Mouse (Mus musculus) intestine, postnatal 0 days (tissue): ENCODE results near the gene Prkar1b. TPM values are rescaled to one million over a fixed set of nuclear protein-coding genes. Genes with fewer than 3 reads are reported as not detected.

Source experiments
- ATAC-seq: fragments of 200-750 bp; cut with Nextera tagmentation; 2 replicates; pipeline ENCODE4 v1.8.0; 2017; ENCODE audit warnings: mild to moderate bottlenecking, moderate TSS enrichment, moderate library complexity
- H3K27ac ChIP-seq: fragments of 300-500 bp; sonication (generic); 2 replicates; pipeline ENCODE4 v1.5.1; 2014; ENCODE audit warnings: mild to moderate bottlenecking, low read depth, low read length, moderate library complexity
- H3K27me3 ChIP-seq: fragments of 300-500 bp; sonication (generic); replicated peaks from 2 replicates; pipeline ENCODE4 v1.6.1; 2014; ENCODE audit warnings: low read length, mixed read lengths; ENCODE audit not compliant: control insufficient read depth, insufficient read depth
- H3K36me3 ChIP-seq: fragments of 300-500 bp; sonication (generic); 2 replicates; pipeline ENCODE4 v1.6.1; 2014; ENCODE audit warnings: mild to moderate bottlenecking, moderate library complexity; ENCODE audit not compliant: control insufficient read depth, insufficient read depth
- H3K4me1 ChIP-seq: fragments of 300-500 bp; sonication (generic); replicated peaks from 2 replicates; pipeline ENCODE4 v1.6.1; 2014; ENCODE audit warnings: antibody characterized with exemption, low read length, mixed read lengths; ENCODE audit not compliant: control insufficient read depth, insufficient read depth
- H3K4me2 ChIP-seq: fragments of 300-500 bp; sonication (generic); replicated peaks from 2 replicates; pipeline ENCODE4 v1.6.1; 2014; ENCODE audit warnings: low read depth, mild to moderate bottlenecking, moderate library complexity
- H3K4me3 ChIP-seq: fragments of 300-500 bp; sonication (generic); 2 replicates; pipeline ENCODE4 v1.5.1; 2014; ENCODE audit warnings: low read depth, low read length
- H3K9ac ChIP-seq: fragments of 300-500 bp; sonication (generic); 2 replicates; pipeline ENCODE4 v1.6.1; 2014; ENCODE audit warnings: mild to moderate bottlenecking, low read depth, low read length
- H3K9me3 ChIP-seq: fragments of 300-500 bp; sonication (generic); 2 replicates; pipeline ENCODE4 v1.6.1; 2016; ENCODE audit warnings: mixed run types; ENCODE audit not compliant: control insufficient read depth
- CTCF ChIP-seq: sonication (generic); IDR thresholded peaks from 2 replicates; pipeline ENCODE4 v1.5.1; 2016; ENCODE audit warnings: low read depth, mild to moderate bottlenecking, control low read depth, antibody characterized with exemption, moderate library complexity
- WGBS: fragments of 180-500 bp; shearing (Covaris S2); extraction: QIAGEN DNeasy Blood & Tissue Kit; methylation state at CpG from one replicate; pipeline ENCODE4 v1.1.7; 2014; 5-methylcytosine and 5-hydroxymethylcytosine counted together
- polyA plus RNA-seq: library from polyadenylated mRNA; unstranded; fragments of >200 nt; fragmentation: Nextera tagmentation; extraction: Ambion mirVana; gene quantifications from 2 replicates; pipeline ENCODE4 v1.2.1, GENCODE M21; 2015

Gene Prkar1b
- polyA plus RNA-seq, 1 experiment from 2014 or later = 10.0 TPM

DNA sequence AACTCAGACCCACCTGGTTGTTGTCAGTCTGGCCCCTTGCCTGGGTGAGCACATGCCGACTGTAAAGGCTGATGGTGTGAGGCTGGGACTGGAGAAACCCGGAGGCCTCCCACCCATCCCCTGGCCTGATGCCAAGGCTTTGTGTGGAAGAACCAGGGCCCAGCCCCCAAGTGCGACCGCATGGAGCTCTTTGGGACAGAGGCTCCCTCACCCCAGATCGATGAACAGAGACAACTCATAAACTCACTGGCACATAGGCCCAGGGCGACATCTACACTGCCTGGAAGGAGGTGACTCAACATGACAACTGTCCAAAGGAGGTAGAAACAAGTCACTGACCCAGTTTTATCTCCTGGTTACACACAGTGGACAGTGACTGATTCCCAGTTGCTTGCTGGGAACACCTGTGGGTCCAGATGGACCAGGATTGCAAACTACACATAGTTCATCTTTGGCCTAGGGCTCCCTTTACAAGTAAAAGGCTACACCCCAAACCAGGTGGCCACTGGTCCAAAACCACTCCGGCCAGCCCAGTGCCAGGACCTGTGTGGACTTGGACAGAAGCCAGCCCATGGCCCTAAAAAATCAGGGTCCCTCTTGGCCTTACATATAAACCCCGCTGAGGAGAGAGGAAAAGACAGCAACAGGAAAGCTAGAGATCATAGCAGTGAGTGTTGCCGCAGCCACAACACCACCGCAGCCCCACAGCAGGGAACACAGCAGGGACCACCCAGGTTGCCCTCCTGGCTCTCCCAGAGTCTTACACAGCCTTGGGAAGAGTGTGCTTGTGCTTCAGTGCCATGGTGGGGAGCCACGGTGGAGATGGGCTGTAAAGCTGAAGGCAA, 72.3 kb downstream of the Prkar1b start:
- Histone ChIP-seq H3K4me1 (0 out of 2 replicates have a peak, but pooled peaks cover 3% of the 10 kb centered on the region), H3K4me2 (no peak overlapping the region), H3K36me3 (no peaks in the 10 kb centered on the region), H3K27ac (no peak overlapping the region), H3K9ac (no peak overlapping the region), H3K27me3 (no peaks in the 10 kb centered on the region), H3K4me3 (no peak overlapping the region), H3K9me3 (no peaks in the 10 kb centered on the region)
- no peak for TF ChIP-seq CTCF
- no peak for ATAC-seq
- WGBS = 39% methylated on average over 11 of the region's 11 CpGs

DNA sequence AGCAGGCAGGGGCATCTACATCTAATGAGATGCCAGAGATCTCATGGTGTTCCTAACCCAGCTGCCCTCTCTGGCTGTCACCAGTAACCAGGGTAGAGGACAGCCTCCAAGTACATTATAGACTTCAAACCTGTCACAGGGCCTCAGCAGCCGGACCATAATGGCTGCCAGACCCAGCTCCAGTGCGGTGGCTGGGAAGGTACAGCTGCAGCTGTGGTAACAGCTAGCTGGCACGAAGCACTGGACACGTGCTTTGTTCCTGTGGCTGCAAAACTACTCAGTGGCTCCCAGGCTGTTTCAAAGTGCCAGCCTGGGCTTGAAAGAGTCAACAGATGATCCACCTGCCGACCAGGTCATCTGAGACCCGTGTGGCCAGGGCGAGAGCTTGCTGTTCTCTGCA, 73.4 kb downstream of the Prkar1b start:
- WGBS = 77% methylated on average over 7 of the region's 7 CpGs
- no peak for ATAC-seq
- Histone ChIP-seq H3K27ac (no peak overlapping the region), H3K36me3 (no peaks in the 10 kb centered on the region), H3K4me2 (no peak overlapping the region), H3K27me3 (no peaks in the 10 kb centered on the region), H3K9ac (no peak overlapping the region), H3K9me3 (no peaks in the 10 kb centered on the region), H3K4me1 (0 out of 2 replicates have a peak, but pooled peaks cover 3% of the 10 kb centered on the region), H3K4me3 (no peak overlapping the region)
- no peak for TF ChIP-seq CTCF

DNA sequence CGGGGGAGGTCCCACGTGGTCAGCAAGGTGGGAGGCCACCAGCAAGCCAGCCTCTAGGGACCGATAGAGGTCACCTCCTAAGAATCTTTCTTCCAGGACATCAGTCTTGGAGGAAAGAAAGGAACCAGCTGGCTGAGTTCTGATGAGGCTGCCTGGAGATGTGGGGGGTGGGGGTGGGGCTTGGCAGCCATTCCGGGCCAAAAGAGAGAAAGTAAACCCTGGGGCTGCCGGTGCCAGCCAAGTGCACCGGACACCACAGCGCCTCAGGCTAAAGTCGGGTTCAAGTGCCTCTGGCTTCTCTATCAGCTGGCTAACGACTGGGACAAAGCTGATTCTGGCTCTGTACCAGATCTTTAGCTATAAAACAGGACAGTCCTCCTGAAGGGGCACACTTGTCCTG, 74.0 kb downstream of the Prkar1b start:
- no peaks in the 10 kb centered on the region for H3K27me3 ChIP-seq
- H3K4me3 ChIP-seq = no peak overlapping the region
- 37% methylated on average over 9 of the region's 9 CpGs for WGBS
- 0 out of 2 replicates have a peak, but pooled peaks cover 3% of the 10 kb centered on the region for H3K4me1 ChIP-seq
- no peak for ATAC-seq
- H3K9ac ChIP-seq = no peak overlapping the region
- H3K27ac ChIP-seq = no peak overlapping the region
- no peaks in the 10 kb centered on the region for H3K9me3 ChIP-seq
- TF ChIP-seq CTCF = no peak
- no peak overlapping the region for H3K4me2 ChIP-seq
- no peaks in the 10 kb centered on the region for H3K36me3 ChIP-seq

DNA sequence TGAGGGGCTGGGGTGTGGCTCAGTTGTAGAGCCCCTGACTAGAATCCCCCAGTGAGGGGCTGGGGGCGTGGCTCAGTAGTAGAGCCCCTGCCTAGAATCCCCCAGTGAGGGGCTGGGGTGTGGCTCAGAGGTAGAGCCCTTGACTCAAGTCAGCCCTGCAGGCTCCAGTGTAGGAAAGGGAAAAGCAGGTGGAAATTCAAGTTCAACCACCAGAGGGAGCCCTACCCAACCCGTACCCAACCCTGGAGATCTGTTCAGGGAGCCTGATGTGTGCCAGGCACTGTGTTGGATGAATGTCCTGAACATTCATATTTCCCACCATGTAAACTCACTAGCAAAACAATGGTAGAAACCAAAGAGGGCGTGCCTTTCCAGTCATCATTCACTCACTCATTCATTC, 74.7 kb downstream of the Prkar1b start:
- 50% methylated on average over 3 of the region's 3 CpGs for WGBS
- no peak for ATAC-seq
- H3K4me3 ChIP-seq = no peak overlapping the region
- TF ChIP-seq CTCF = peak; percentile 85
- H3K4me2 ChIP-seq = no peak overlapping the region
- H3K4me1 ChIP-seq = 0 out of 2 replicates have a peak, but pooled peaks cover 3% of the 10 kb centered on the region
- H3K27ac ChIP-seq = no peak overlapping the region
- H3K9me3 ChIP-seq = no peaks in the 10 kb centered on the region
- no peaks in the 10 kb centered on the region for H3K36me3 ChIP-seq
- no peaks in the 10 kb centered on the region for H3K27me3 ChIP-seq
- H3K9ac ChIP-seq = no peak overlapping the region

DNA sequence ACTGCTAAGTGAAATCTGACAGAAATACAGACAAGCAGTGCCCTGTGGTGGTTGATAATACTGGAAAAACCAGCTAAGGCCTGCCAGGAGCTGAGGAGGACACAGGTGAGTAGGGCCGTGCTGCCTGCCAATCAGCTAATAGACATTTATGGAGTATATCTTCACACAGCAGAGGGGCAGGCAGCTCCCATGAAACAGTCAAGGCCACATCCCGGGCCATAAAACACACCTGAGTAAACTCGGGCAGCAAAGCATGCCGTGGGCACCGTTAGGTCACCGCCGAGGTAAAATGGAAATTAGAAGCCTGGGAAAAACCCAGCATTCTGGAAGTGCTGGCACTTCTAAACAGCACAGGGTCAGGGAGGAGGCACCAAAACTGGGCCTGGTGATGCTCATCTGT, 75.8 kb downstream of the Prkar1b start:
- Histone ChIP-seq H3K4me2 (no peak overlapping the region), H3K9me3 (no peaks in the 10 kb centered on the region), H3K27me3 (no peaks in the 10 kb centered on the region), H3K27ac (no peak overlapping the region), H3K4me1 (0 out of 2 replicates have a peak, but pooled peaks cover 3% of the 10 kb centered on the region), H3K4me3 (no peak overlapping the region), H3K36me3 (no peaks in the 10 kb centered on the region), H3K9ac (no peak overlapping the region)
- 46% methylated on average over 7 of the region's 7 CpGs for WGBS
- ATAC-seq = peak; percentile 87
- no peak for TF ChIP-seq CTCF

DNA sequence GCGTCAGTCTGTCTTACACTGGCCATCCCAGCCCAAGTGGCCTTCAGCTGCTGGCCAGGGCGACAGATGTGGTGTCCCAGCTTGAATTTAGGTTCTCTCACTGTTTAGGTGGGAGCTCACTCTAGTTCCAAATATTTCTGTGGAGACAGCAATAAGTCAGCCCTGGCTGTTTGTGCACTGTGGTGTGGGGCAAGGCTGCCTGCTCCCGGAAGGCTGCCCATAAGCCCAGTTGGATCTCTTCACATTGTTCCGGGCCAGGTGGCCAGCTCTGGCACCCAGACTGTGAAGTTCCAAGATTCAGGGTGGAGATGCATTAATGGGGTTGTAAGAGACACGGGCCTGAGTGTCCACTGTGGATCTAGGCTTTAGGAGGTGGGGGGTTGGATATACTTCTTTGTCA, 76.9 kb downstream of the Prkar1b start:
- H3K27me3 ChIP-seq = no peaks in the 10 kb centered on the region
- H3K4me1 ChIP-seq = 0 out of 2 replicates have a peak, but pooled peaks cover 3% of the 10 kb centered on the region
- no peaks in the 10 kb centered on the region for H3K36me3 ChIP-seq
- no peak for TF ChIP-seq CTCF
- no peak for ATAC-seq
- 80% methylated on average over 5 of the region's 5 CpGs for WGBS
- H3K9me3 ChIP-seq = no peaks in the 10 kb centered on the region
- no peak overlapping the region for H3K9ac ChIP-seq
- H3K27ac ChIP-seq = no peak overlapping the region
- H3K4me2 ChIP-seq = no peak overlapping the region
- no peak overlapping the region for H3K4me3 ChIP-seq
